Mouse (Mus musculus): ENCODE data around the gene Nt5dc3. TPM values are rescaled to one million over a fixed set of nuclear protein-coding genes. Genes with fewer than 3 reads are reported as not detected.

Gene Nt5dc3
- 10 to 100 TPM; 35.7 to 60.4 TPM for total RNA-seq (2021)
- long read RNA-seq, experiment 1, full-length matches to known transcripts, result 2 of 4 reads
- long read RNA-seq, experiment 1, partial matches to known transcripts, result 0 of 4 reads
- long read RNA-seq, experiment 1, other reads (novel, unspliced or antisense), result 2 of 4 reads
- long read RNA-seq, experiment 2, full-length matches to known transcripts, result 1 of 4 reads
- long read RNA-seq, experiment 2, partial matches to known transcripts, result 0 of 4 reads
- long read RNA-seq, experiment 2, other reads (novel, unspliced or antisense), result 3 of 4 reads

- peak; percentile 98 to 99 for DNase-seq
These were observed at the start of gene Nt5dc3 for GRCm38 (mm10) chr10:86778398-86779116. Nt5dc3 (plus strand) TSS chr10:86779005.

- DNase-seq, result peak; percentile 87 to 91
These were observed 47.8 kb upstream of the Nt5dc3 start for GRCm38 (mm10) chr10:86730823-86731499.

GRCm38 (mm10) chr10:86731500-86731863 is 47.3 kb upstream of the Nt5dc3 start:
- DNase-seq, result no peak

GRCm38 (mm10) chr10:86735036-86735435 is 43.8 kb upstream of the Nt5dc3 start:
- DNase-seq, result no peak

GRCm38 (mm10) chr10:86742918-86743317 is 35.9 kb upstream of the Nt5dc3 start:
- DNase-seq, result no peak

- DNase-seq, result no peak
These were observed 34.5 kb upstream of the Nt5dc3 start for GRCm38 (mm10) chr10:86744306-86744705.

GRCm38 (mm10) chr10:86755816-86756502 is 22.8 kb upstream of the Nt5dc3 start:
- DNase-seq, result no peak

GRCm38 (mm10) chr10:86757724-86758123 is 21.1 kb upstream of the Nt5dc3 start:
- no peak for DNase-seq

GRCm38 (mm10) chr10:86758211-86758610 is 20.6 kb upstream of the Nt5dc3 start:
- DNase-seq, result no peak

- no peak for DNase-seq
These were observed 17.6 kb upstream of the Nt5dc3 start for GRCm38 (mm10) chr10:86761236-86761635.

GRCm38 (mm10) chr10:86761722-86762383 is 17.0 kb upstream of the Nt5dc3 start:
- no peak for DNase-seq

GRCm38 (mm10) chr10:86762384-86762730 is 16.4 kb upstream of the Nt5dc3 start:
- no peak for DNase-seq

- no peak for DNase-seq
These were observed 15.1 kb upstream of the Nt5dc3 start, which contains the start of gene Gm49358 for GRCm38 (mm10) chr10:86763672-86764071. Gm49358 (plus strand) TSS chr10:86763972.

- DNase-seq, result no peak
These were observed 13.3 kb upstream of the Nt5dc3 start for GRCm38 (mm10) chr10:86765344-86765966.

- DNase-seq, result no peak
These were observed 9.6 kb upstream of the Nt5dc3 start for GRCm38 (mm10) chr10:86769216-86769615.

GRCm38 (mm10) chr10:86769797-86770196 is 9.0 kb upstream of the Nt5dc3 start:
- no peak for DNase-seq

GRCm38 (mm10) chr10:86771701-86772100 is 7.1 kb upstream of the Nt5dc3 start:
- DNase-seq, result no peak

GRCm38 (mm10) chr10:86772231-86772631 is 6.6 kb upstream of the Nt5dc3 start:
- peak in 1 of 2 experiments; percentile 34 for DNase-seq

- no peak for DNase-seq
These were observed 5.4 kb upstream of the Nt5dc3 start for GRCm38 (mm10) chr10:86773360-86773759.

GRCm38 (mm10) chr10:86776281-86776680 is 2.5 kb upstream of the Nt5dc3 start:
- no peak for DNase-seq

- DNase-seq, result no peak
These were observed 1.0 kb upstream of the Nt5dc3 start for GRCm38 (mm10) chr10:86777614-86778319.

Data from adrenal gland, postnatal 36 days (tissue).